Mouse (Mus musculus) heart, postnatal 0 days (tissue): Measurements from ENCODE around the gene Pcsk4.

Source experiments
- CTCF ChIP-seq: IDR thresholded peaks from 2 replicates; pipeline ENCODE4 v1.5.1; 2016; ENCODE audit warnings: antibody characterized with exemption, control low read depth, low read depth
- EP300 ChIP-seq: IDR thresholded peaks from 2 replicates; pipeline ENCODE4 v1.6.1; 2016; ENCODE audit warnings: antibody characterized with exemption, low read depth

- TF ChIP-seq EP300 (no peak), CTCF (no peak)
Observed at GRCm38 (mm10) chr10:80282481-80283441, 46.5 kb downstream of the Pcsk4 start.
